Mouse (Mus musculus): ENCODE measurements around the gene Cdh23. TPM values are rescaled to one million over a fixed set of nuclear protein-coding genes. Genes with fewer than 3 reads are reported as not detected.

Gene Cdh23
- polyA plus RNA-seq, 1 experiment from 2014 or later: 0.53 TPM

GRCm38 (mm10) chr10:60290026-60290738 is 406.1 kb downstream of the Cdh23 start:
- H3K4me3 ChIP-seq: no peak overlapping the region; the same call in 1 of the 2 replicates
- peaks cover 62% of the 10 kb centered on the region for H3K4me1 ChIP-seq
- peaks cover 33% of the 10 kb centered on the region for H3K36me3 ChIP-seq
- H3K9me3 ChIP-seq: no peaks in the 10 kb centered on the region
- DNase-seq (ENCODE audit: low spot score): no peak
- H3K27me3 ChIP-seq (ENCODE audit: insufficient read depth, poor library complexity, severe bottlenecking): no peaks in the 10 kb centered on the region
- H3K27ac ChIP-seq: peak overlapping the region; percentile 62; the same call in 1 of the 2 replicates
- 32% methylated on average over 7 of the region's 7 CpGs for WGBS

GRCm38 (mm10) chr10:60289216-60289615 is 407.1 kb downstream of the Cdh23 start:
- Histone ChIP-seq H3K4me1 (peaks cover 71% of the 10 kb centered on the region), H3K4me3 (no peak overlapping the region), H3K27ac (0 out of 2 replicates have a peak overlapping the region, but pooled peaks have one; percentile 16), H3K9me3 (no peaks in the 10 kb centered on the region), H3K36me3 (peaks cover 23% of the 10 kb centered on the region), H3K27me3 (ENCODE audit: insufficient read depth, poor library complexity, severe bottlenecking) (no peaks in the 10 kb centered on the region)
- no peak for DNase-seq (ENCODE audit: low spot score)
- WGBS: 72% methylated on average over 8 of the region's 8 CpGs

GRCm38 (mm10) chr10:60287726-60288125 is 408.6 kb downstream of the Cdh23 start:
- DNase-seq (ENCODE audit: low spot score): no peak
- no peak overlapping the region for H3K4me3 ChIP-seq
- peaks cover 8% of the 10 kb centered on the region for H3K36me3 ChIP-seq
- H3K9me3 ChIP-seq: no peaks in the 10 kb centered on the region
- no peak overlapping the region for H3K27ac ChIP-seq
- H3K4me1 ChIP-seq: peaks cover 81% of the 10 kb centered on the region
- no peaks in the 10 kb centered on the region for H3K27me3 ChIP-seq (ENCODE audit: insufficient read depth, poor library complexity, severe bottlenecking)
- WGBS: 72% methylated on average over 2 of the region's 2 CpGs

- no peak for DNase-seq (ENCODE audit: low spot score)
- 90% methylated on average over 4 of the region's 4 CpGs for WGBS
- peaks cover 84% of the 10 kb centered on the region for H3K4me1 ChIP-seq
- no peaks in the 10 kb centered on the region for H3K9me3 ChIP-seq
- no peak overlapping the region for H3K4me3 ChIP-seq
- H3K27ac ChIP-seq: no peak overlapping the region
- H3K27me3 ChIP-seq (ENCODE audit: insufficient read depth, poor library complexity, severe bottlenecking): no peaks in the 10 kb centered on the region
- peaks cover 5% of the 10 kb centered on the region for H3K36me3 ChIP-seq
Observed at GRCm38 (mm10) chr10:60287161-60287560, 409.1 kb downstream of the Cdh23 start.

- Histone ChIP-seq H3K27ac (no peak overlapping the region), H3K4me3 (no peak overlapping the region), H3K4me1 (peaks cover 79% of the 10 kb centered on the region), H3K27me3 (ENCODE audit: insufficient read depth, poor library complexity, severe bottlenecking) (no peaks in the 10 kb centered on the region), H3K9me3 (no peaks in the 10 kb centered on the region), H3K36me3 (peaks cover 6% of the 10 kb centered on the region)
- WGBS: 94% methylated on average over 7 of the region's 7 CpGs
- no peak for DNase-seq (ENCODE audit: low spot score)
Observed at GRCm38 (mm10) chr10:60286546-60286945, 409.7 kb downstream of the Cdh23 start.

- Histone ChIP-seq H3K27me3 (ENCODE audit: insufficient read depth, poor library complexity, severe bottlenecking) (no peaks in the 10 kb centered on the region), H3K9me3 (no peaks in the 10 kb centered on the region), H3K27ac (no peak overlapping the region), H3K4me1 (peaks cover 76% of the 10 kb centered on the region), H3K4me3 (peak overlapping the region; percentile 25; the same call in 1 of the 2 replicates), H3K36me3 (peaks cover 4% of the 10 kb centered on the region; the same call in 1 of the 2 replicates)
- DNase-seq (ENCODE audit: low spot score): peak; percentile 87
- 61% methylated on average over 14 of the region's 14 CpGs for WGBS
Observed at GRCm38 (mm10) chr10:60285676-60286372, 410.5 kb downstream of the Cdh23 start.

- no peaks in the 10 kb centered on the region for H3K27me3 ChIP-seq (ENCODE audit: insufficient read depth, poor library complexity, severe bottlenecking)
- no peaks in the 10 kb centered on the region for H3K9me3 ChIP-seq
- DNase-seq (ENCODE audit: low spot score): no peak
- peaks cover 4% of the 10 kb centered on the region; the same call in 1 of the 2 replicates for H3K36me3 ChIP-seq
- H3K4me3 ChIP-seq: peak overlapping the region; percentile 25; the same call in 1 of the 2 replicates
- WGBS: 73% methylated on average over 8 of the region's 8 CpGs
- peaks cover 74% of the 10 kb centered on the region for H3K4me1 ChIP-seq
- peak overlapping the region; percentile 75; the same call in 1 of the 2 replicates for H3K27ac ChIP-seq
Observed at GRCm38 (mm10) chr10:60285183-60285582, 411.1 kb downstream of the Cdh23 start.

GRCm38 (mm10) chr10:60284676-60285111 is 411.6 kb downstream of the Cdh23 start:
- Histone ChIP-seq H3K4me1 (peaks cover 74% of the 10 kb centered on the region), H3K9me3 (no peaks in the 10 kb centered on the region), H3K4me3 (no peak overlapping the region), H3K27ac (peak overlapping the region; percentile 75), H3K27me3 (ENCODE audit: insufficient read depth, poor library complexity, severe bottlenecking) (no peaks in the 10 kb centered on the region), H3K36me3 (peaks cover 4% of the 10 kb centered on the region; the same call in 1 of the 2 replicates)
- WGBS: 60% methylated on average over 8 of the region's 8 CpGs
- no peak for DNase-seq (ENCODE audit: low spot score)

GRCm38 (mm10) chr10:60284248-60284647 is 412.0 kb downstream of the Cdh23 start:
- no peaks in the 10 kb centered on the region for H3K27me3 ChIP-seq (ENCODE audit: insufficient read depth, poor library complexity, severe bottlenecking)
- WGBS: 90% methylated on average over 6 of the region's 6 CpGs
- H3K27ac ChIP-seq: no peak overlapping the region
- no peak for DNase-seq (ENCODE audit: low spot score)
- H3K4me1 ChIP-seq: peaks cover 73% of the 10 kb centered on the region
- no peak overlapping the region for H3K4me3 ChIP-seq
- no peaks in the 10 kb centered on the region for H3K9me3 ChIP-seq
- peaks cover 4% of the 10 kb centered on the region; the same call in 1 of the 2 replicates for H3K36me3 ChIP-seq

- no peak for DNase-seq (ENCODE audit: low spot score)
- H3K27me3 ChIP-seq (ENCODE audit: insufficient read depth, poor library complexity, severe bottlenecking): no peaks in the 10 kb centered on the region
- 83% methylated on average over 10 of the region's 10 CpGs for WGBS
- H3K4me1 ChIP-seq: peaks cover 70% of the 10 kb centered on the region
- H3K4me3 ChIP-seq: no peak overlapping the region
- no peaks in the 10 kb centered on the region for H3K9me3 ChIP-seq
- no peak overlapping the region for H3K27ac ChIP-seq
- H3K36me3 ChIP-seq: peaks cover 4% of the 10 kb centered on the region; the same call in 1 of the 2 replicates
Observed at GRCm38 (mm10) chr10:60282116-60283014, 413.9 kb downstream of the Cdh23 start.

GRCm38 (mm10) chr10:60281571-60282050 is 414.7 kb downstream of the Cdh23 start:
- WGBS: 90% methylated on average over 9 of the region's 9 CpGs
- no peaks in the 10 kb centered on the region for H3K9me3 ChIP-seq
- H3K4me1 ChIP-seq: peaks cover 69% of the 10 kb centered on the region
- no peak for DNase-seq (ENCODE audit: low spot score)
- H3K4me3 ChIP-seq: no peak overlapping the region
- H3K27me3 ChIP-seq (ENCODE audit: insufficient read depth, poor library complexity, severe bottlenecking): no peaks in the 10 kb centered on the region
- peaks cover 4% of the 10 kb centered on the region; the same call in 1 of the 2 replicates for H3K36me3 ChIP-seq
- no peak overlapping the region for H3K27ac ChIP-seq

GRCm38 (mm10) chr10:60280353-60280752 is 415.9 kb downstream of the Cdh23 start:
- no peak overlapping the region for H3K27ac ChIP-seq
- H3K27me3 ChIP-seq (ENCODE audit: insufficient read depth, poor library complexity, severe bottlenecking): no peaks in the 10 kb centered on the region
- peaks cover 4% of the 10 kb centered on the region; the same call in 1 of the 2 replicates for H3K36me3 ChIP-seq
- no peak for DNase-seq (ENCODE audit: low spot score)
- no peaks in the 10 kb centered on the region for H3K9me3 ChIP-seq
- H3K4me3 ChIP-seq: no peak overlapping the region
- WGBS: 91% methylated on average over 6 of the region's 6 CpGs
- peaks cover 57% of the 10 kb centered on the region for H3K4me1 ChIP-seq
